Mouse (Mus musculus): Measurements from ENCODE around the gene Mybph.

Mybph gene

DNA sequence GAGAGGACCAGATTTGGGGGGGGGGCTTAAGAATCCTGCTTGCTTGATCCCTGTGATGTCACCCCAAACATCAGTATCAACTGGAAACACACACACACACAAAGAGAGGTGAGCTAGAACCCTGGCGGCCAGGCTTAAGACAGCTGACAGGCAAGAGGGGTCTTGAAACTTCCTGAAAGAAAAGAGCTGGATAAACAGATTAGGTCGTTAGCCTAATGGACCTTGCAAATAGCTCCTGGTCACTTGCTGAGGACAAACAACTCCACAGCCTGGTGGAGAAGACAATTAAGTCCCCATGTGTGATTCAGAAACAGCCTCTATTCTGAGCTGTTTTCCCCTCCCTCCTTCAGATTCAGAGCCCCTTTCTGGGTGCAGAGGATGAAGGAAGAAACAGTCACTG is 18.4 kb downstream of the Mybph start:
- no peak for DNase-seq (ENCODE audit: low read depth)

DNA sequence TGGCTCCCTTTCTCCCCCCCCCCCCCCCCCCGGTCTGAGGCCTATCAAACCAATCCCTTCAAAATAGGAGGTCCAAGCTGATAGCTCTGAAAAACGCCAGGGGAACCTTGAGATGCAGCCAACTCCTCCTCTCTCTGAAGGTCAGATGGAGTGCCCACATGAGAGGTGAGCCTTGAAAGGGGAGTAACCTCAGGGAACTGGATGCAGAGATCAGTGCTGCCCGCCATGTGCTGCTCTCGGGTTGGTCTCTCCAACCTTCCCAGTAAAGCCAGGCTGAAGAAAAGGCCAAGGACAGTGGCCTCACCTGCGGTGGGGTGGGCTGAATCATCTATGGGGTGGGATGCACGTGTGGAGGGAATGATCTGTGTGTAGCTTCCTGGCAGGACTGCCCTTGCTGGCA is 19.1 kb downstream of the Mybph start:
- DNase-seq (ENCODE audit: low read depth) = no peak

DNA sequence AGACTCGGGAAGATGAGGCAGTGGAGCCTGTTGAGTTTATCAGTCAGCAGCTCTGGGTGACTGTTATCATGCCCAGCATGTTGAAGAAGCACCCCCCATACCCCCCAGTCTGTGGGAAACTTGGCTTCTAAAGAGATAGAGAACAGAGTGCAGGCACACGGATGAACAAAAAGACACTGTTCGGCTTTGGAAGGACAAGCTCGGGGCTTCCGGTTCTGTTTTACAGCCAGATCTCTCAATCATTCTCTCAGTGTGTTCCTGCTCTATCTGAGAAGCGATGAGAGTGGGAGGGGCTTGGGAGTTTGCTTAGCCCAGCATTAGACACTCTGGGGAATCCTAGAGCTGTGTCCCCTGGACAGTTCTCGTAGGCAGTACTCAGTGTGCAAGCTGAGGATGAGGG is 20.2 kb downstream of the Mybph start:
- no peak for DNase-seq (ENCODE audit: low read depth)

DNA sequence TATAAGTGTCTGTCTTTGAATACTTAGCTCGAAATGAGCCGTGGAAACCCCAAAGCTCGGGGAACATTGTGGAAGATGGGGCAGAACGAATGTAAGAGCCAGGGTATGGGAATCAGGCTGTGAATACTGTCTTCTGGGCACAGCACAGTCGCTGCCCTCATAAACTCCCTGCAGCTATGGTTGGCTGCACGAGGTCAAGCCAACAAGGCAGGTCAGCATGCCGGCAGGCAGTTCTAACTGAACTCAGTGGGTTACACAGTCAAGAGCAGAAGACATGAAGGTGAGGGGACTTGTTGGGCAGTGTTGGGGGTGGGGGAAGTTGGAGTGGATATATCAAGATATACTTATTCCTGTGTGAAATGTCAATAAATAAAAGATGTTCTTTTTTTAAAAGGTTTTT is 21.8 kb downstream of the Mybph start:
- DNase-seq (ENCODE audit: low read depth) = no peak

DNA sequence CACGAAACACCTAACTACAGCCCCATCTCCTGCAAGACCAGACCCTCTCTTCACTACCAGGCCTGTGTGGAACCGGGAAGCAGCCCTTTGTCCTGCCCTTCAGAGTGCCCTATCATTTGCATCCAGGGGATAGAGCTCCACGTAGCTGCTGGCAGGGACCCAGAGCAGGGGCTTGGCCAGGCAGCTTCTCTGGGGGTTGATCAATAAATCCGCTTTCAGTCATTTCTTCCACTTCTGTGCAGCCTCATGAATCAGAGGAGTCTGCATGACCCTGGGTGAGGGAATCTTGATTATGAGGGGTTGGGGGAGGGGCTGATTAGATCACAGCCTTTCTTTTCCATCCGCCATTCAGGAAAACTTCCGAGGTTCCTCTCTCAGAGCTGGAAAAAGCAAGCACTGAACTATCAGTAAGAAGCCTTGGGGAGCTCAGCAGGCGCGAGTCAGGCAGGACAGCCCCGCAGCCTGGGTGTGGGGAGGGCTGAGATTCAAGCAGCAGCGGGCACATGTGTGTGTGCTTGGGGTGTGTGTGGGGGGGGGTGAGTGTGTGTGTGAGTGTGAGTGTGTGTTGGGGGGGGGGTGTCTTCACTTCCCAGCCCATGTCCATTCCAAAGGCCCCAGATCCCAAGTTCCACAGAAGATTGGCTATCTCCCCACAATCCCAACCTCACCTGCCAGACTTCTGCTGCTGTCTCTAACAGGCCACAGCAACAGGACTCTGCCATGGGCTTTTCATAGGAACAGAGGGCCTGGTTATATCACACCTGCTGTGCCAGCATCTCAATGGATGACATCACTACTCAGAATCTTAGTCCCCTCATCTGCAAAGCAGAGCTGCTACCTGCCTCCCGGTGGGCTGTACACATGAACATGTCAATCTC is 22.7 kb downstream of the Mybph start:
- no peak for DNase-seq (ENCODE audit: low read depth)

DNA sequence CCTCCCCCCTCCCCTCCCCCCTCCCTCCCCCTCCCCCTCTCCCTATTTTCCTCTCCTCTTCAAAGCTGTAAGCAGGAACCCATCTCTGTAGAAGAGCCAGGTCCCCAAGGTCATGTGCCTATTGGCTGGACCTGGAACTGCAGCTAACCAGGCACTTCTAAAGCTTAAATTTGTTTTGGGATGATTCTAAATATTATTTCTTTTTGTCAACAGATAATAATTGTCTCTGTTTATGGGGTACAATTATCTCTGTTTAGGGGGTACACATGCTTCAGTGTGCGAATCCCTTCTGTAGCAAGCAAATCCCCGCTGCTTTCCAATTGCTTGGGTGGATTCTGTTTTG is 23.4 kb downstream of the Mybph start:
- no peak for DNase-seq (ENCODE audit: low read depth)

DNA sequence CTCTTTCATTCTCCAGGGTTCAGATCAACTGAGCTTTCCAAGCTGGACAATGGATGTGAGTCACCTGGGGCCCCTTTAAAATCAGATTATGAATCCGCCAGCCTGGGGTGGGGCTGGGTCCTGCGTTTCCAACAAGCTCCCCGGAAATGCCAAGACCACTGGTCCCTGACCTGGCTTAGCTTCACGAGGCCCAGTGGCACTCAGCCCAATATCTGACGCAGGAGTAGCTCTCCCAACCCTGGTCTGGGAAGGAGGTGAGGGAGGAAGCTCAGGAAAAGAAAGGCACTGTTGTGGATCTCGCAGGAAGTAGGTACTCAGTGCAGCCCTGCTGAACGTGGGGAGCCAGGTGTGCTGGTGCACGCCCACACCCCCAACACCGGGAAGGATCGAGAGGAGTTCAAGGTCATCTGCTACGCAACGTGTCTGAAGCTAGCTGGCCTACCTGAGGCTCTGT is 23.8 kb downstream of the Mybph start:
- no peak for DNase-seq (ENCODE audit: low read depth)

DNA sequence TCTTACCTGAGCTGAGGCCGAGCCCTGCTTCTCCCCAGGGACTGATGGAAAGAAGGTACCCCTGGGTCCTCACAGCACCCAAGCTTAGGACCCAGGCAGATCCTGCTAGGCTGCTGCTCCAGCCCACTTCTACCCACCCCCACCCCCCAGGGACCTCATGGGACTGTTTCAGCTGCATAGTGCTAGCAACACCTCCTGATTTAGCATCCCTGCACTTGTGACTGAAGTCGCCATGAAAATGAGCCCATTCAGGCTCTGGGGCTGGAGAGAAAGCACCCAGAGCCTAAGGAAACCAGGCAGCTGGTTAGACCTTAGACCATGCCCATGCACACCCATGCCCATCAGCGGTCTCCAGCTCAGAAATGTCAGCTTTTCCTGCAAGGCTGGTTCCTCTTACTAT is 24.7 kb downstream of the Mybph start:
- no peak for DNase-seq (ENCODE audit: low read depth)

DNA sequence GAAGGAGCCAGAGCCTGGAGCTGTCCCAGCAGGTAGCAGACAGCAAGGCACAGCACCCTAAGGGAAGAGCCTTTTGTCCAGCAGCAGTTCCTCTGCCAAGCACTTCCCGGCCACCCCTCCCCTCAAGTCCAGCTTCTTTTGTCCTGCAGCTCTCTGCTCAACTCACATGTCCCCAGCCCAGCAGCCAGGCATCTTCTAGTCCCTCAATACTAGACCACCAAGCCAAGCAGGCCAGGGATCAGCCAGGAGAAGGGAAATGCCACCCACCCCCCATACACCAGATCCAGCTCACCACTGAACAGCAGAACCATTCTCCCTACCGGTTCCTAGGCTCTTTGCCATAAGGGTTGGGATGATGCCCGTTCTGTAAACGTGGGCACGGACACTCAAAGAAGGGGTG is 26.4 kb downstream of the Mybph start:
- no peak for DNase-seq (ENCODE audit: low read depth)

DNA sequence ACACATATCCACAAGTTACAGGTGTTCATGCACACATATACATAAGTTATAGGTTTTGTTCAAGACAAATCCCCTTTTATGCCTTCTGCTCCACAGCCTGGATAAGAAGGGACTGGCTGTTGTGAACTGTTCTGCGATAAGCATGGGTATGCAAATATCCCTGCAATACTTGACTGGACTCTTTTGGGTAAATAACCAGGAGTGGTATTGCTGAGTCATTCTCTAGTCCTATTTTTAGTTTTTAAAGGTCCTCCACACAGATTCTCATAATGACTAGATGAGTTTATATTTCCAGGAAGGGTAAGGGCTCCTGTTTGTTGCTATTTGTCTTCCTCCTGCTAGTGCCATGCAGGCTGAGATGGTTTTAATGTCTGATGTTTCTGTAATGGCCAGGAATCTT is 27.9 kb downstream of the Mybph start:
- peak; percentile 25 for DNase-seq (ENCODE audit: low read depth)

DNA sequence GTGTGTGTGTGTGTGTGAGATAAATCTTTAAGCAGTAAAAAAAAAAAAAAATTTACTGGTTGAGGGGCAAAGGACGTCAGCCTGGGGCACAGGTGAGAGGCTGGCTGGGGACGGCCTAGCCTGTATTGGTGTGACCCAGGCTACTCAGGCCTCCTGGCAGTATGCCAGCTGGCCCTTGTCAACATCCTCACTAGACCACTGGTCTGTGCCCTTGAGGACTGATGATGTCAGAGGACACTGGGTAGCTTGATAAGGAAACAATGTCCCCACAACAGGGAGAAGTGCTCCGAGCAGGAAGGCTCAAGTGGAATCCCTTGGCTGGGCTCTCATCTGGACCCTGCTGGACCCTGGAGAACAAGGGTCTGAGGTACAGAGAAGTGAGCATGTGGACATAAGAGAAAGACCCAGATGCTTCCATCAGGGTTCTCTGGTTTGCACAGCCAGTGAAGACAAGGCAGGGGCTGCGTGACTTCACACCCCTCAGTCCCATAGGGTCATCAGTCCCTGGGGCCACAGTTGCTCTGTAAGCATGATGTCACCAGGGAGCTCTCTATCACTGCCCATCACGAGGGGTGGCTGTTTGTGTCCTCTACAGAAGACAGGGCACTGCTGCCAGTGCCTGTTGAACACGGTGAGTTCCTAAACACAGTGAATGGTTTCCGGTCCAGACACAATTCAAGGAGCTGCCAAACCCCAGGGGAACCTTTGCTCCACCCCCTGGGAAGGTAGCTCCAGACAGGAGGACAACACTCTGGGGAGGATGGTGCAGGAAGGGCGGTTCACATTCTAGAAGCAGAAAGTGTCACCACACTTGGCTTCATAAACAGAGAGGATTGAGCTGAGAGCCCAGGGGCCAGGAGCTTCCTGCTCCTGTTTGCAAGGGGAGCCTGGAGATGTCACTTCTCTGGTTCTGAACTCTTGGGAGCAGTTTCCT is 29.1 kb downstream of the Mybph start:
- DNase-seq (ENCODE audit: low read depth) = no peak

DNA sequence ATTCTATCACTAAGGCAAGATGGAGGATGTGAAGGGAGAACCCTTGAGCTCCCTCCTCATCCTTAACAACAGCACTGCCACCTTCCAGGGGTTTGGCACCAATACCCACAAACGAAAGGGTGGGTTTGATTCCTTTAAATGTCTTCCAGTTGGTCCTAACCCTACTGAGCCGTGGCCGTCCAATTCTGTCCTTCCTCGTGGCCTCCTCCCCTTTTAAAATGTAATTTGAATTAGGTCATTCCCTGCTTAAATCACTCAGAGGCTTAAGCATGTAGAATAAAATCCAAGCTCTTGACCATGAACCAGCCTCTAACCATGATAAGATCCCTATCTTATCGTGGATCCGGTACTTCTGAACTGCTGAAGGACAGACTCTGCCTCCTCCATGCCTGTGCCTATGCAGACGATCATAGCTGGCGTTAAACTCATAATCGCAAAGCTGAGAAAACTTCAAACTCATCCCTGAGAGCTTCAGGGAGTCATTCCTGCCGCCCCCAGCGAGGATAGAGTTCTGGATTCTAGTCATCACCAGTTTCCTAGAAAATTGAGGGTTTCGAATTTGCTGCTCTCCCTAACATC is 31.5 kb downstream of the Mybph start:
- no peak for DNase-seq (ENCODE audit: low read depth)

DNA sequence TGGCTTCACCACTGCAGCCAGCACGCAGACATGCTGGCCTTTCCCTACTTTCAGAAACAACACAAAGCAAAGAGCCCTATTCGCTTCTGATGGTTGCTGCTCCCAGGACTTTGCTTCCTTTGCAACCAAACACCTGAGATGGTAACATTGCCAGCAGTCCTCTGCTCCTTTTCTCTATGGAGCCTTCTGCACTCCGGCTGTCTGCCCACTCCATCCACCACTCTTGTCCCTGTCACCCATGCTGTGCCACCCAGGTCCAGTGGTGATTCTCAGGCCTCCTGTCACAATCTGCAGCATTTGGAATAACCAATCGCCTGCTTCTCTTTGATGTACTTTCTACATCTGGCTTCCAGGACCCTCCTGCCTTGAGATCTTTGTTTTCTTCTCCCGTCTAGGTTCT is 32.1 kb downstream of the Mybph start:
- DNase-seq (ENCODE audit: low read depth) = no peak

DNA sequence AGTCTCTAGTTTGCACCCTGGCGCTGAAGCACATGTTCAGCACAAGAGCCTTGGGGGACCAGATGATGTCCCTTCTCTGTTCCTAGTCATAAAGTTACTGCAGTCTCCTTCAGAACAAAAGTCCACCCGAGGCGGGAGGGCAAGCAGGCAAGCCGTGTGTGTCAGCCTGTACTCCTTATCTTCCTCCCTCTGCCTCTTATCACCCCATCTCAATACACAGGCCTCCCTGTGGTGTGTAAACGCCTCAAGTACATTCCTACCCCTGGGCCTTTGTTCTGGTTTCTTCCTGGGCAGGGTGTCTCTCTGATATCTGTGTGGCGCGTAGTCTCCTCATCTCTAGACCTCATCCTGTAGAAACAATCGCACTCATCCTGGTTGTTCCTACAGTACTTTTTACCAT is 33.5 kb downstream of the Mybph start:
- DNase-seq (ENCODE audit: low read depth) = no peak

DNA sequence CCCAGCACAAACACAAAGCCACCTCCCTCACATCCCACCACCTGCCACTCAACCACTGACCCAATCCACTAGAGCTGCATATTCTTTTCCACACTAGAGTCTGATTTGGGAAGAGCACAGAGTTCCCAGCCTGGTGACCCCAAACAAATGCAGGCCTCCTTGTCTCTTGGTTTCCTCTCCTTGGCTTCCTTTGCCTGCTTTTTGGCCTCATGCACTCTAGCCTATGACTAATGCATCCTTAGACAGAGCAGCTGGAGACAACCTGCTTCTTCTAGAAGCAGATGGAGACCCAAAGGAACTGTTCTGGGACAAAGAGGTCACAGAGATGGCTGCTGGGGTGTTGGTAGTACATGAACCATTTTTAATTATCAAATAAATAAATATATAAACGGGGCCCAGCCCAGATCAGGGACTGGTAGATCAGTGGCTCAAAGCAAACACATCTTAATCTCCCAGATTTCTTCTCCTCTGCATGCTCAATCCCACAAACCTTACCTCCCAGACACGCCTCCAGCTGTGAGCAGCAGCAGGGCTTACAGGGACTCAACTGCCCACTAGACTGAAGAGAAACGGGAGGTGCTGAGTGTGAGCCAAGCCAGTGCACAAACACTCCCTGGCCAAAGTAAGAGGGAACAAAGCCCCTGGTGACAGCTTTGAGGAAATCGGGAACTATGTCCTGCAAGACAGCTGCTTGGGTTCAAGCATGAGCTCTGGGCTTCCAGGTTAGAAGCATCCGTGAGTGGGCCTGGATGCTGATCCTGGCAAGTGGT is 36.7 kb downstream of the Mybph start:
- DNase-seq (ENCODE audit: low read depth) = no peak

DNA sequence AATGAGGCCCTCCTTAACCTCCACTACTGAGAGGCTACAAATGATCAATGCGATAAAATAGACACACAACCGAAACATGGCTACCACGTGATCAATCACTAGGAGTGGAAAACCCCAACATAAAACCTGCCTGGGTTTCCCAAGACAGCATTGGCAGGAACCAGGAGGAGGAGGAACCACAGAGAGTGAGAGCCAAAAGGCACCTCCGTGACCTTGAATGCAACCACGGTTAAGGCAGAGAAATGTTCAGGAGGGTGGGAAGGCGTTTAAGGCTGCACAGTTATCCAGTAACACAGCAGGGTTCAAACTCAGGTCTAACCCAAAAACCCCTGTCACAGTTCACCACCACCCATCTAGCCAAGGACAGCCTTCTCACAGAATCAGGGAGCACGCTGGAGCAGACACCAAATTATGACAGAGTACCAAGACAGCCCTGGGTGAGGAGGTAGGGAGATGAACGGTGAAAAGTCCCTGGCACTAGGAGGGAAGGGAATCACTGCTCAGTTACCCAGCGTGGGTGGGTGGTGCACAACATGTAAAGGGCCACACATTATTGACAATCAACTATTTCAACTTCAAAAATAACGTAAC is 37.5 kb downstream of the Mybph start:
- DNase-seq (ENCODE audit: low read depth) = no peak

DNA sequence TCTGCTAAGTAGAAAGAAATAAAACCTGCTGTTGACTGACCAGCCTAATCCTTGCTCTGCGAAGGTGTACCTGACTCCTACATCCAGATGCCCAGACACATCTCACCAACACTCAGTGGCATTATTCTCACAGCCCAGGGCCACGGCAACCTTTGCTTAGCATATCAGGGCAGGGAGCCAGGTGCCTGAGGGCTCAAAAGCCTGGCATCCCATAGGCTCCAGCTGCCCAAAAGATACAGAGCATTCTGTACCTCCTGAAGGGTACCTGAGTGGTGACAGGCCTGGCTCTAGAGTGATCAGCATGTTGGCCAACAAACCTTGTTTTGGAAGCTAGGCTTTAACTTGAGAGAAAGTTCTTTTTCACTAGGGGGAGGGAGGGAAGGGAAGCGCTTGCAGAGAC is 38.0 kb downstream of the Mybph start:
- no peak for DNase-seq (ENCODE audit: low read depth)

DNA sequence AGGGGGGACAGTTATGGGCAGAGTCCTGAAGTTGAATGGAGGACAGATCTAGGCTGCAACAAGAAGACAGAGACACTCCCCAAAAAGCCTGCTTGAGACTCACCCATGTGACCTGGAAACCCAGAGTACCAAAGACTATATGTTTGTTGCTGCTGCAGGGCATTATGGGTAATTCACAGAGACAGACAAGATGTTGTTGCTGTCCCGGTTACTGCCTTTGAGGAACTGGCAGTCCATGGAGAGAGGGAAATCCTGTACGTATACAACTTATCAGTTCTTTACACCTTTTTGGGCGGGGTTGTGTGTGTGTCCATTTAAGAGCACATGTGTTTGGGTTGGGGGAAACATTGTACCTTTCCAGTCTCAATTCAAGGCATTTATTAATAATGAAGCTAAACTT is 38.4 kb downstream of the Mybph start:
- no peak for DNase-seq (ENCODE audit: low read depth)

DNA sequence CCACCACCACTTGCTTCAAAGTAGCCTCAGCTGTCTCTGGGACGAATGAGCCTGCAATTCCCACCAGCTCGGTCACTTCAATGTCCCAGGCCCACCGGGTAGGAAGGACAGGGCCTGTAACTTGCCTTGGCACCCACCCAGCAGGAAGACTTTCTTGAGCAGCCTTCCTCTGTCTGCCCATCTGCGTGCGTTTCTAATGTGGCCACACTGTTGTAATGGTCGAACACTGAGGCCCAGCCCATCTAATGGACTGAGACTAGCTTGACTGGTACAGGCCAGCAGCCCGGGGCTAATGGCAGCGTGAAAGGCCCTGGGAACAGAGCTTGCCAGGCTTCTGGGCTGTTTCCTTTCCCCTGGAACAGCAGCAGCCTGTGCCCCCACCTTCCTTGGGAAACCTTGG is 39.1 kb downstream of the Mybph start:
- no peak for DNase-seq (ENCODE audit: low read depth)

DNA sequence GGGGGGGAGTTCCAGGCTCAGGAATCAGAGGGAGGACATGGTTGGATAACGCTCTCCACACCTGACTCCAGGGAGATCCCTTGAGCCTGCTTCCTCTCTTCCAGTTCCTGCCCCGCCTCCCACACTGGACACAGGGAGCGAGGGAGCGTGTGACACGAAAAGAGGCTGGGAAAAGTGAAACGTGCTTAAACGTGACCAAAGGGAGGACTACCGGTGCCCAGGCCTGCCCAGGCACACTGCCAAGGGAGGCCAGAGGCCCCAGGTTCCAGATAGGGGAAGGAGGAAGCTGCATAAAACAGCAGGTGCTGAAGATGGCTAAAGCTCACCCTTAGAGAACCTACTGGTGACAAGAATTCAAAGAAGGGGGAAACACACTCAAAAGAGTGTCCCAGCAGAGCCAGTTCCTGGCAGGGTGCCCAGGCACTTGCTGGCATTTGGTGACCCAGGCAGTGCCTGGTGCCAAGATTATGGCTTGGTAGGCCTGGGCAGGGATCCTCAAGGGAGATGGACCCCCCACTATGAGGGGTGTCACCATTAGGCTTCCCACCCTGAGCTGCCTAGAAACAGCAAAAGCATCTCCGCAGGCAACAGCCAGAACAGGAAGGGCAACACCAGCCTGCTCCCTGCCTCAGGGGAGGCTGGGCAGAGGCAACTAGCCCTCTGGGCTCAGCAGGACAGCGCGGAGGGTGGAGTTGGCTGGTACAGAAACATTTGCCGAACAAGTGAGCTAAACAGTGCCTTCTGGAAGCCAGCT is 39.7 kb downstream of the Mybph start:
- DNase-seq (ENCODE audit: low read depth) = no peak

Data from NIH3T3 (cell line).